Mouse (Mus musculus) megakaryocyte, embryonic 14.5 days (primary cell): Measurements from ENCODE around the gene 4933405L10Rik.

ENCODE experiments used
- FLI1 ChIP-seq: IDR thresholded peaks from 2 replicates; pipeline ENCODE4 v1.6.1; 2012; ENCODE audit warnings: low read length, inconsistent platforms, mixed read lengths
- GATA1 ChIP-seq: IDR thresholded peaks from 3 replicates; pipeline ENCODE4 v1.6.1; 2012; ENCODE audit warnings: mixed read lengths, low read length, inconsistent platforms, borderline replicate concordance

DNA sequence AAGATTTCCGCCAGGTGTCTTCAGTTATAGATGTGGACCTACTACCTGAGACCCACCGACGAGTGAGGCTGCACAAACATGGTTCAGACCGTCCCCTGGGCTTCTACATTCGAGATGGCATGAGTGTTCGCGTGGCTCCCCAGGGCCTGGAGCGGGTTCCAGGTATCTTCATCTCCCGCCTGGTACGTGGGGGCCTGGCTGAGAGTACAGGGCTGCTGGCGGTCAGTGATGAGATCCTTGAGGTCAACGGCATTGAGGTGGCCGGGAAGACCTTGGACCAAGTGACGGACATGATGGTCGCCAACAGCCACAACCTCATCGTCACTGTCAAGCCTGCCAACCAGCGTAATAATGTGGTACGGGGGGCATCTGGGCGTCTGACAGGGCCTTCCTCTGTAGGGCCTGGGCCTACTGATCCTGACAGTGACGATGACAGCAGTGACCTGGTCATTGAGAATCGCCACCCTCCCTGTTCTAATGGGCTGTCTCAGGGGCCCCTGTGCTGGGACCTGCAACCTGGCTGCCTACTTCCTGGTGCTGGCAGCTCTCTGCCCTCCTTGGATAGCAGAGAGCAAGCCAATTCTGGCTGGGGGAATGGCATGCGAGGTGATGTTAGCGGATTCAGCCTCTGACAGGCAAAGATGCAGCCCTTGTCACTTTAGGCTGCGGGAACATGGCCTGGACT is 4.6 kb upstream of the 4933405L10Rik start:
- TF ChIP-seq GATA1 (no peak), FLI1 (no peak)
